Mouse (Mus musculus): ENCODE results near the gene Sat2. TPM values are rescaled to one million over a fixed set of nuclear protein-coding genes. Genes with fewer than 3 reads are reported as not detected.
A peak's percentile ranks its signal among the peaks of the same experiment; 100 is the strongest.

Sat2 gene
- total RNA-seq (2015) (not detected in 2 replicates), total RNA-seq (2017) (not detected in 2 replicates)

DNA sequence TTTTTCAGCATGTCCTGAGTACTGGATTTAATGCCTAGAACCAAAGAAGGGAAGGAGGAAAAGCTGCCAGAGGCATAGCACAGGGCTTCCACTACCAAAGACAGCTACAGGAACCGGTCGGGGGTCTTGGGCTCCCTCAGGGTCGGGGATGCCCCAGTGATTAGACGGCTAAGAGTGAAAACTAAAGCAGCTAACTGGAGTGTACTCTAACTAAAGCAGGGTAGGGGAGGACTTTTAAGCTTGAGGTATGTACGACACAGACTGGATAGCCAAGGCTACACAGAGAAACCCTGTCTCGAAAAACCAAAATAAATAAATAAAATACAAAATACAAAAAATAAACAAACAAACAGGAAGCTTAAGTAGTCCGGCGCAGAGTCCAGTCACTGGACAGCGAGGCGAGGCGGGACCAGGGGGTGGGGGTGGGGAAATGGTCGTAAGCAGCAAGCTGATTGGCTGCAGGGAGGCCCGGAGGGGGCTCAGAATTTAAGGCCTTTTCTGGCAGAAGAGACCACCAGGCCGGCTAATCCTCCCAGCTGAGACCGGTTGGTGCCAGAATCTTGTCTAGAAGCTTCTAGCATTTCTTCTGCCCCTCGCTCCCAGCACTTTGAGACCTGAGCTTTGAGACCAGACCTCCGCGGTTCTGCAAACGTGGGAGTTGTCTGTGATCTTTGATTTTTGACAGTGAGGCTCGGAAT is at the start of gene Sat2:
Sat2 (plus strand) TSS at position 454 of the 698 bp plus-strand sequence.
- ATAC-seq (ENCODE audit: poor library complexity, severe bottlenecking) = no peak

DNA sequence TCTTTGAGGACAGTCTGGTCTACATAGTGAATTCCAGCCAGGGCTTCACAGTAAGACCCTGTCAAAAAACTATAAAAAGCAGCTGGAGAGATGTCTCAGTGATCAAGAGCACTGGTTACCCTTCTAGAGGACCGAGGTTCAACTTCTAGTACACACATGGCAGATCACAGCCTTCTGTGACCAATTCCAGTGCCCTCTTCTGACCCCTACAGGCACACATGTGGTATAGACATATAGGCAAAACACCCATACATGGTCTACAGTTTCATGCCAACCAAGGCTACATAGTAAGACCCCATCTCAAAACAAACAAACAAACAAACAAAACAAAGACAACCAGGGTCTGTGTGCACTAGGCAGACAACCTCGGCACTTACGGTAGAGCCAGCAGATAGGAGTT is 46.6 kb upstream of the Sat2 start:
- no peak for ATAC-seq (ENCODE audit: poor library complexity, severe bottlenecking)

DNA sequence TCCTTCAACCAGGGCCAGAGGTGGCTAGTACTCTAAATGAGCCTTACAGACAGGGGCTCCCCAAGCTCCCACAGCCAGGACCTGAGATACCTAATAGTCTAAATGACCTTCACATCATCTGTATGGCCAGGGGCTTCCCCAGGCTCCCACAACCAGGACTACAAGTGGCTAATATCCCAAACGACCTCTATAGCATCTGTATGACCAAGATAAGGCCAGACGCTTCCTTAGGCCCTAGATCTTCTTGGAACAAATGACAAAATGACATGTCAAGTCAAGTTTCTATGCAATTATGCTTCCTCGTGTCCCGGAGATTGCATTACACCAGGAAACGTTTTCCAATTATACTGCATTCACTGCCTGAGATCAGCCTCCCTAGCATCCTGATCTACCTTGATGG is 45.5 kb upstream of the Sat2 start:
- no peak for ATAC-seq (ENCODE audit: poor library complexity, severe bottlenecking)

DNA sequence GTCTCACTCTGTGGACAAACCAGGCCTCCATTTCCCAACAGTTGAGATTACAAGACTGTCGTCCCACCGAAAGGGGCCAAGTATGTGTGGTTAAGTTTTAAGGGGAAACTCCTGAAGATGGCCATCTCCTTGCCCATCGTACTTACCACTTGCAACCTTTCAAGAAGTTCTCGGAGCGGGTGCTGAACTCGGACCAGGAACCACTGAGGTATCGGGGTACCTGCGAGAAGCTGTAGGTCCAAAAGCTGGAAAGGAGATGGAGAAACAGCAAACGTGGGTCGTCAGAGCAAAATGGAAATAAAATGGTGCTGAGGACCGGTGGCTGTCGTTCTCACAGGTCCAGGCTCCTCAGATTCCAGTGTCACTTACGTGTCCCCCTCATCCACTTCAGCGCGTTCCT is 43.5 kb upstream of the Sat2 start:
- ATAC-seq (ENCODE audit: poor library complexity, severe bottlenecking) = no peak

DNA sequence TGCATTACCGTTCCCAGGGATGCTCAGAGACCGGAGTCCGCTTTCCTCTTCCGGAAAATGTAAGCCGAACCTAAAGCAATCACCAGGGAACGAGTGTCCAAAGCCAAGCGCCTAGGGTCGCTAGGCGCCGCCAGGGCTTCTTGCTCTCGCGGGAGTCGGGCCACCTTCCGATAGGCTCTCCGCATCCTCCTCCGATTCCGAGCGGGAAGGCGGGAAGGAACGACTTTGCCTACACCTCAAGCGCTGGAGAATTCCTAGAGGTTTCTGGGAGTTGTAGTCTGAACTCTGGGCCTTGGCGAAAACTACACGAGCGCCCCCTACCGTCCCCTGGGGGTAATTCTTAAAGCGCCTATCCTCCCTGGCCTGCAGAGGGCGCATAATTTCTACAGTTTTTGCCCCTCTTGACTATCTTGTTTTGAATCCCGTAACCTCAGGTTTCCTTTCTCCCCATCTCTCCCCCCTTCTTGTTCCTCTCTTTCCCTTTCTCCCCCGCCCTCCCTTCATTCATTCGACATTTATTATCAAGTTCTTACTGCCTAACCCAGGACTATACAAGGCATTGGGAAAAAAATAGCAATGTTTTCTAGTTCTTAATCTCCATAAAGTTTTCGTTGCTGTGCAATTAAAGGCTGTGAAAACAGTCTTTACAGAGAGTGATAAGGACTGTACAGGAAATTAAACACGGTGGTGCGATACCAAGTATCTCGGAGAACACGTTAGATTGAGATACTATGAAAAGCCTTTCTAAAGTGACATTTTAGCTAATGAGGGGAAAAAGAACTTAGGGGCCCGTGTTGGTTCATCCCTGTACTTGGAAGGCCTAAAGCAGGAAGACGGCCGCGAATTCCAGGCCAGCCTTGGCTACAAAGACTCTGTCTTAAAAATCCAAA is 42.5 kb upstream of the Sat2 start:
- ATAC-seq (ENCODE audit: poor library complexity, severe bottlenecking) = peak; percentile 68

DNA sequence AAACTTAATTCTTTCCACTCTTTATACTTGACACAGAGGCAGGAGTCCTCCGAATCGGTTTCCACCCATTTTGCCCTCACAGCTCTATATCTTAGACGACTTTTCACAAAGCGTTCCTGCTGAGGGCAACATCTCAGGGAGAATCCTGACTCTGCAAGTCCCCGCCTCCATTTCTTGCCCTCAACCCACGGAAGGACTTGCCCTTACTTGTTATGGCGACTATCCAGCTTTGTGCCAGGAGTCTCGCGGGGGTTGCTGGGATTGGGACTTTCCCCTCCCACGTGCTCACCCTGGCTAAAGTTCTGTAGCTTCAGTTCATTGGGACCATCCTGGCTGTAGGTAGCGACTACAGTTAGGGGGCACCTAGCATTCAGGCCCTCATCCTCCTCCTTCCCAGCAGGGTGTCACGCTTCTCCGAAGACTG is 41.7 kb upstream of the Sat2 start, which contains the start of the genes Wrap53 and Trp53:
Wrap53 (minus strand) TSS at position 165 of the 424 bp plus-strand sequence.
Trp53 (plus strand) TSS at position 269 of the 424 bp plus-strand sequence.
- peak; percentile 69 for ATAC-seq (ENCODE audit: poor library complexity, severe bottlenecking)

DNA sequence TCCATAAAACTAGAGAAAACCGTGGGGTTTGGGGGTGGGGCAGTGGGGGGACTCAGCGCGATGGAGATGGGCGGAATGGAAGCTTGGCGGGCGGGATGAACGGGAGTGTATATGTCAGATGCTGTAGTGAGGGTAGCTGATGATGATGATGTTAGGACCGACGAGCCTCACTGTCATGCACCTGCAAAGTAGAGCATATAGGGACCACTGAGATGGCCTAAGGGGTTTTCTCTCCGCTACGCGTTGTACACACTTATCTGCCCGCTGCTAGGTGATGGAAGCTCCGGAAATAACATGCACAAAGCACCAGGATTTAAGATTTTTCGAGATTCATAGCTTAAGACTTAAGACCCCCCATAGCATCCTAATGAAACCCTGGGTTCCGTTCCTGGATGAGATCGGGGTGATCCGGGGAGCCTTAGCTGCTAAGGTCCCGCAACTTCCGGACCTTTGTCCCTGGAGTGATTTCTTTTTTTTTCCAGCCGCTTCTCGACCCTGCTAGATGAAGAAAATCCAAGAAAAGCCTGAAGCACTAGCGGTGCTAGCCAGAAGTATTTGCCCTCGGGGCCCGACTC is 41.2 kb upstream of the Sat2 start:
- ATAC-seq (ENCODE audit: poor library complexity, severe bottlenecking) = no peak

DNA sequence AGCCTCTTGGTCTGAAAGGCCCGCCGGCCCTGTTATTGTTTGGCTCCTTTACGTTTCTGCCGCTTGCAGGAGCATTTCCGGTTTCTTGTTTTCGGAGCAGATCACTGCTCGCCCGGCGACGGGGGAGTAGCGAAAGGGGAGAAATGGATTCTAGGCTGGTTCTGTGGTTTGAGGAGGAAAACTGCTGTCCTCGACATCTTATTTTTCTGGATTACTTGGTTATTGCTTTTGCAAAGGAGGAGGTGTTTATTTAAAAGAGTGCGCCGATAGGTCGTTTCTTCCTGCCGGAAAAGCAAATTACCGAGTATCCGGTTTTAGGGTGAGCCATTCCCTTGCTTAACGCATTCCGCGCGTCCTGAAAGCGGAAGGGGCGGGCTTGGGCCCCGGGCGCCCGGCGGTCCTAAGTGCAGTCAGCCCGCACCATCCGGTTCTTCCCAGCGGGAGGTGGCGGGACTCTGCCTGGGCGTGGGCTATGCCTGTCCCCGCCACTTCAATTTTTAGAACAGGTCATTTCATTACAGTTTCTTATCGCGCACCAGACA is 40.6 kb upstream of the Sat2 start:
- peak; percentile 69 for ATAC-seq (ENCODE audit: poor library complexity, severe bottlenecking)

DNA sequence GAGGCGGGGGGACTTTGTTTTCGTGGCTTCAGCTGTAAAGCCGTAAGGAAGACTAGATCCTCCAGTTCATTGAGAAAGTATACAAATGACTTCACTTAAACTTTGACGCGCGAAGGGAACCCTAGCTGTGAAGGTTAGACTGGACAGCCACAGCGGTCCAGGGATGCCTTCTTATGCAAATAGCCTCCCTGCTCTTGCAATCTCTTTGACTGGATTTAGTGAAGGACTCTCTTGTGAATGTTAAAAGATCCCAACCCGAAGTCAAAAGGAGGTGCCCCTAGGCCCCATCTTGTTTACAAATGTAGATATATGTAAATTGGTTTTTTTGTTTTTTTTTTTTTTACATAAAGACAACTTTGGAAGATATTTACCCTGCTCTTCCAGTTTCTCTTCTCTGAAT is 40.0 kb upstream of the Sat2 start:
- ATAC-seq (ENCODE audit: poor library complexity, severe bottlenecking) = no peak

DNA sequence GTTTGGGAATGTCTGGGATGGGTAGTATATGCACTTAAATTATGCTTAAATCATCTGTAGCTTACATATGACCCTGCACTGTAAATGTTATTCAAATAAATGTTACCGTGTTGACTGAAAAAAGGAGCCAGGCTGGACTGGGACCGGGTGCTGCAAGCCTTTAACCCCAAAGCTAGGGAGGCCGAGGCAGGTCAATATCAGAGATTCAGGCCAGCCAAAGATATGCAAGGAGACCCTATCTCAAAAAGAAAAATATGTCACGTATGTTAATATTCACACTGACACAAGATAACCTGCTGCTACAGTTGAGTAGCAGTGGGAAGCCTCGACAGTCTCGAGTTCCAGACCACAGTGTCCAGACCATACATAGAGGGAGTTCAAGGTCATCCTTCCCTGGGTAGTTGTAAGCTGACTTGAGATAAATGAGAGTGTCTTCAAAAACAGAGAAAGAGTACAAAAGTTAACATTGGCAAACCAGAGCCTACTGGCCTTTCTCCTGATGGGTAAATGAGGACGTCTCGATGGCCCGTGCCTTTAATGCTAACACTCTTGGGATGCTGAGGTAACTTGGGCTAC is 39.5 kb upstream of the Sat2 start:
- ATAC-seq (ENCODE audit: poor library complexity, severe bottlenecking) = no peak

DNA sequence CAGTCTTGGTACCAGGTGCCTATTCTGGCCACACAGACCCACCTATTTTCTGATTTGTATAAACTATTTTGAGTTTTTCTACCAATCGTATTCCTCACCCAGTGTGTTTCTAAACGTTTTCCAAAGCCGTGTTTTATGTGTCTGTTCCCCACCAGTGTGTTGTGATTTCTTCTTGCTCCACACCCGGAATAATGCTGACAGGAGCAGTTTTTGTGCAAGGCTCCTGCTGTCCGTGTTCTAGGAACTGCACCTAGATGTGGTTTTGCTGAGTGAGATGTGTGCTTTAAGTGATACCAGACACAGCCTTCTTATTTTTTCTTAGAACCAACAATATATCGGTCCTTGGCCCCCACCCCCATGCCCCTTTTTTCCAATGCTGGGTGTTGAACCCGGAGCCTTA is 37.8 kb upstream of the Sat2 start:
- no peak for ATAC-seq (ENCODE audit: poor library complexity, severe bottlenecking)

DNA sequence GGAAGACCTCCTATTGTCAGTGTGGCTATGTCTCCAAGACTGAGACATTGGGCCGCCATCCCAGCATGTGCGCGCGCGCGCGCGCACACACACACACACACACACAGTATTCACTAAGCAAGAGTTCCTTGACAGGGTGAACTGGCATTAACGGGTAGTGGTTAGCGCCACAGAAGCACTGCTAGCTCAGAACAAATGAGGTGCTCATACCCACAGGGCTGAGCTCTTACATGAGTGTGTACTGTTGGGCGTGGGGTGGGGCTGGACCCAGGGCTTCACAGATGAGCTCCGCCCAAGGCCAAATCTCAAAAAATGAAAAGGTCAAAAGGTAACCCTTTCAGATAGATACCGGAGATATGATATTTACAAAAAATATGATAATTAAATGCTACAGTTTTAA is 36.9 kb upstream of the Sat2 start:
- no peak for ATAC-seq (ENCODE audit: poor library complexity, severe bottlenecking)

DNA sequence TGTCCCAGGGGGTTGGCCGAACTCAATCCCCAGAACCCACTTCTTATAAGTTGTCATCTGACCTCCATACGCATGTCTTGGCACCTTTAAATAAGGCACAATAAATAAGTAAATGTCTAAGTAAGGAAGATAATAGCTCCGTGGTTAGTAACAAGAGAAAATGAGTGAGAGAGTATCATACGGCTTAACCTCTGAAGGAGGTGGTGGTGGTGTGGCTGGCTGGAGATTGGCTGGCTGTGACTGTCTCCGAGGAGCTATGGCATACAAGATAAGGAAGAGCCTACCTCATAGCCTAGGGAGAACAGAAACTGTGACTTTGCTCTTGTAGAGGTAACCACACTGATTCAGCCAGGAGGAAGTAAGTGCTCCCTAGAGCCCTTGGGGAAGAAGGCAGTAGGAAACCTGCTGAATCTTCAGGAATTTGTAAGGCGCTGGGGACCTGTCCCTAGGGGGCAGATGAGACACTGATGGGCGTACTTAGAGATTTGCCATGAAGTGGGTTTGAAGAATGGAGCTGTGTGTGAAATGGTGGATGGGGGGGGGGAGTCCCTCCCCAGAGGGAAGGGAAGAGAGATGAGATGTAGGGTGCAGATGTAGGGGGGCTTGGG is 36.0 kb upstream of the Sat2 start:
- peak; percentile 55 for ATAC-seq (ENCODE audit: poor library complexity, severe bottlenecking)

DNA sequence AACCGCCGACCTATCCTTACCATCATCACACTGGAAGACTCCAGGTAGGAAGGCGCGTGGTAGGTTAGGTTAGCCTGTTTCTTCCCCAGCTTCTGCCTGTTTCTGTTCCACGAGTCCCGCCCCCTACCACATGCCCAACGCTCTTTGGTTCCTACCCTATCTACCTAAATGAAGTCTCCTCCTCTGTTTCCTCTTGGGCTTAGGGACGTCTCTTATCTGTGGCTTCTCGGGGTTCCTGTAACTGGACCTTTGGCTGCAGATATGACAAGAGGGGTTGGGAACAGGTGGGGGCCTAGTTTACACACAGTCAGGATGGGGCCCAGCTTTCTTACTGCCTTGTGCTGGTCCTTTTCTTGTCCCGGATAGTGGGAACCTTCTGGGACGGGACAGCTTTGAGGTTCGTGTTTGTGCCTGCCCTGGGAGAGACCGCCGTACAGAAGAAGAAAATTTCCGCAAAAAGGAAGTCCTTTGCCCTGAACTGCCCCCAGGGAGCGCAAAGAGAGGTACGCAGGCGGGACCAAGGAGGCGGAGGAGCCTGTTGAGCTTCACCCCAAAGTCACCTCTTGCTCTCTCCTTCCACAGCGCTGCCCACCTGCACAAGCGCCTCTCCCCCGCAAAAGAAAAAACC is 32.5 kb upstream of the Sat2 start:
- ATAC-seq (ENCODE audit: poor library complexity, severe bottlenecking) = no peak; the same call in 1 of the 2 replicates

DNA sequence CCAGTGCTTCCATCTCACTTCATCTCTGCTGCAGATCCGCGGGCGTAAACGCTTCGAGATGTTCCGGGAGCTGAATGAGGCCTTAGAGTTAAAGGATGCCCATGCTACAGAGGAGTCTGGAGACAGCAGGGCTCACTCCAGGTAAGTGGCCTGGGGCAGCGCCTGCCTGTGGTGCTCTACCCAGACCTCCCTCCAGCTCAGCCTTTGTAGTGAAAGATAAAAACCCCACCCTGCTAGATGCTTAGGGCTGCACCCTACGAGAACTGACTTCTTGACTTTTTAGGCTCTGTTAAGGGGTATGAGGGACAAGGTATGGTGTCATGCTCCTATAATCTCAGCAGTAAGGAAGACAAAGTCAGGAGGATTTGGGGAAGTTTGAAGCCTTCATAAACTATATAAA is 31.2 kb upstream of the Sat2 start:
- ATAC-seq (ENCODE audit: poor library complexity, severe bottlenecking) = no peak

DNA sequence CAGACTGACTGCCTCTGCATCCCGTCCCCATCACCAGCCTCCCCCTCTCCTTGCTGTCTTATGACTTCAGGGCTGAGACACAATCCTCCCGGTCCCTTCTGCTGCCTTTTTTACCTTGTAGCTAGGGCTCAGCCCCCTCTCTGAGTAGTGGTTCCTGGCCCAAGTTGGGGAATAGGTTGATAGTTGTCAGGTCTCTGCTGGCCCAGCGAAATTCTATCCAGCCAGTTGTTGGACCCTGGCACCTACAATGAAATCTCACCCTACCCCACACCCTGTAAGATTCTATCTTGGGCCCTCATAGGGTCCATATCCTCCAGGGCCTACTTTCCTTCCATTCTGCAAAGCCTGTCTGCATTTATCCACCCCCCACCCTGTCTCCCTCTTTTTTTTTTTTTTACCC is 30.4 kb upstream of the Sat2 start:
- no peak for ATAC-seq (ENCODE audit: poor library complexity, severe bottlenecking)

DNA sequence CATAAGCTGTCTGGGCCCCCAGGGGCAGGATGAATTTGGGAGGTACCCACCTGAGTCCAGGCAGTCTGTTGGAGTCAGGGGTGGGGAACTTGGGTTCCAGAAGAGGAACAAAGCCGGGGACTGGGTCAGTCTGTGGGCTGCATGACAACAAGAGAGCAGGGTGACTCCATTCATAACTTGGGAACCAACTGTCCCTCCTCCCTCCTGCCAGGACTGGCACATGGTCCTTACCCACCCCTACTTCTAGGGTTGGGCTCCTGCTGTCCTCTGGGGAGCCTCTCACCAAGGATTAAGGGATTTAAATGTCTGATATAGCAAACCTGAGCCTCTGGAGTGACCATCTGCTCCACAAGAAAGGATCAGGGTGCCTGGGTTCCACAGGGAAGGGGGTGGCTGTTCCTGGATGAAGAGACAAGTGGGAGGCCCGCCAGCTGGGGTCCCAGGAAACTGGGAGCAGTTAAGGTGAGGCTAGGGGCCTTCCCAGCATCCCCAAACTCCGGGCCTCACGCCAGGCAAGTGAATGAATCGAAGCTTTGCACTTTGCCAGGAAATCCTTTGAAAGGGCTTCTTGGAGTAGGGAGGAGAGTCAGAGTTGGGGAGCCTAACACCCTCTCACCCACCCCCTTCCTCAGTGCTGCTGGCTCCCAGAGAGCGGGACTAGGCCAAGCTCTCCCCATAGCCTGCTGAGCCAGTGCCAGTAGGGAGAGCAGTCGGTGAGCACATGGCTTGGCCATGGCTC is 29.8 kb upstream of the Sat2 start:
- ATAC-seq (ENCODE audit: poor library complexity, severe bottlenecking) = no peak

DNA sequence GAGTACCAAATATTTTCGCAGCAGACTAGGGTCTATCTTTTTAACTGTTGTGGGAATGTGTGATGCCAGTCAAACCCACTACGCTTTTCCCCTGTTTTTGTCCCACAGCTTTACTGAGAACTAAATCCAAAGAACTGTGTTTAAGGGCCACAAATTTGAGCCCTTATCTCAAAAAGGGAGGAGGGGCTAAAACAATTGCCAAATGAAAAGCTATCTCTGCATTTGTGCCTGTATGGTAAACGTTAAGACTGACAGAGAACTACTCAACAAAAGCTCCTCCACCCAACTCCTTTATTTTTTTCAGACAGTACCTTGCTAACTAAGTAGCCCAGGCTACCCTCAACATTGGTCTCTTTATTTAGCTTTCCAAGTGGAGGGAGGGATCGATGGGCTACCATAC is 29.0 kb upstream of the Sat2 start:
- ATAC-seq (ENCODE audit: poor library complexity, severe bottlenecking) = no peak

DNA sequence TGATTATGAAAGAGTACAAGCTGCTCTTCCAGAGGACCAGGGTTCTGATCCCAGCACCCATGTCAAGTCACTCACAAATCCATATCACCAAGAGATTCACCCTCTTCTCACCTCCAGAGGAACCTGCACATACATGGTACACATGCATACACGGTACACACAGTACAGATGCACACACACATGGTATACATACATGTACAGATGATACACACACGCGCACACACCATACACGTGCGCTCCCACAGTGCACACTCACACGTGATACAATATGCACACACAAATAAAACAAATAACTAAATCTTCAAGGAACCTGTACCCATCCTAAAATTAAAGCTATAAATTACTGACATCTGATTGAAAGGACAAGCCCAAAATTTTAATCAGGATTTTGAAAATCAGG is 27.0 kb upstream of the Sat2 start:
- ATAC-seq (ENCODE audit: poor library complexity, severe bottlenecking) = no peak
